Mouse (Mus musculus) cortical plate, adult 2 months (tissue): ENCODE results near the gene Plekhg6. TPM values are rescaled to one million over a fixed set of nuclear protein-coding genes. Genes with fewer than 3 reads are reported as not detected.

Source experiments
- H3K27ac ChIP-seq: fragments of 200-500 bp; 2 replicates; pipeline ENCODE4 v1.5.1; 2012; ENCODE audit warnings: low read length, control low read depth, inconsistent platforms; ENCODE audit not compliant: insufficient read depth
- H3K4me1 ChIP-seq: fragments of 200-500 bp; 2 replicates; pipeline ENCODE4 v1.6.1; 2011; ENCODE audit warnings: low read length; ENCODE audit not compliant: control insufficient read depth, insufficient read depth
- H3K4me3 ChIP-seq: fragments of 200-500 bp; 2 replicates; pipeline ENCODE4 v1.5.1; 2011; ENCODE audit warnings: mild to moderate bottlenecking, low read length, control low read depth; ENCODE audit not compliant: insufficient read depth
- CTCF ChIP-seq: fragments of 200-500 bp; IDR thresholded peaks from 2 replicates; pipeline ENCODE4 v1.5.1; 2011; ENCODE audit warnings: mild to moderate bottlenecking, control low read depth, low read length; ENCODE audit not compliant: insufficient read depth; ENCODE audit errors: extremely low read depth
- POLR2A ChIP-seq: fragments of 200-500 bp; IDR thresholded peaks from 2 replicates; pipeline ENCODE4 v1.6.1; 2011; ENCODE audit warnings: mild to moderate bottlenecking, low read length, control low read depth; ENCODE audit not compliant: insufficient read depth; ENCODE audit errors: extremely low read depth
- polyA plus RNA-seq: library from polyadenylated mRNA; depleted of rRNA; stranded (reverse); fragments of >200 nt; gene quantifications from 2 replicates; pipeline ENCODE4 v1.2.3, GENCODE M21; 2012; rRNA removed

Gene Plekhg6
- polyA plus RNA-seq: 0.11 and 0.23 TPM in 2 replicates

DNA sequence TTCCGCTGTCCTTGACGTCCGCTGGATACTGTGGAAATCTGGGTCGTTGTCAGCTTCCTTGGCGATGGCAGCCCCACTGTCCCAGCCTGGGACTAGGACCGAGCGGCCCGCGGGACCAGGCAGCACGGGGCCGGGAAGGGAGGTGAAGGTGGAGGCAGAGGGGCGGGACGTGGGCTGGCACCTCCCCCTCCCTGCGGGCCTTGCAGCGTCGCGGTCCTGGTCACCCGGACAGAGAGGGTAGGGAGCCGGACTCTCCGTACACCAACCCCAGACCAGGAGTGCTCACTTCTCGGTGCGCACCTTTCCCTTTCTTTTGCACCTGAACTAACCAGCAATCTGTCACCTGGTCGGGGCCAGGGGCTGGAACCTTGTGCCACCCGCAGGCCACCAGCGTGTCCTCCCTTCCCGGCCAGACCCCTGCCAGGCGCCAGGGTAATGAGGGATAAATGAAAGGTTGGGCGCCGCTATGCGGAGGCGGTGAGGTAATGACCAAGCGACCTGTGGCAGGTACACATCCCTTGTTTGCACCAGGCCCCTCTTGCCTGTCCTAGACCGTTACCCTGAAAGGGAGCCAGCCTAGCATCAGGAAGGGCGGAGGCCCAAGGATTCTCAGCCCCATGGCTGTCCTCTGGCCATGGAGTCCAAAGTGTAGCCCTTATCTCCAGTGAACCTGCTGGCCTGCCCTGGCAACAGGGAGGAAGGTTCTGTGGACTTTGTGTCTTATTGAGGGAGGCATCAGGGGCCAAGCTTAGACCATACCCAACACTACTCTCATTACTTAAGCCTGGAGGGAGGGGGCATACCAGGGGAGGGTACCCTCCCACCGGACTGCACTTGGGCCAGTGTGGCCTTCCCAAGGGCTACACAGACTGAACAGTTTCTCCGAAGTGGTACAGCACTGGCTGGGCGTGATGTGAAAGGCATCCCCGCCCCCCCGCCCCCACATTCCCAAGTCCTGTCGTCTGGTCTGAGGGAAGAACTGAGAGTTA lies at the start of gene Plekhg6:
Gene Plekhg6, minus strand, starts transcription at position 422 of the 989 bp plus-strand sequence.
- H3K4me3 ChIP-seq: no peak within 1 kb of the TSS
- no peak for TF ChIP-seq POLR2A
- TF ChIP-seq CTCF: no peak
- no peaks in the 10 kb centered on the region for H3K4me1 ChIP-seq
- no peak within 1 kb of the TSS for H3K27ac ChIP-seq

DNA sequence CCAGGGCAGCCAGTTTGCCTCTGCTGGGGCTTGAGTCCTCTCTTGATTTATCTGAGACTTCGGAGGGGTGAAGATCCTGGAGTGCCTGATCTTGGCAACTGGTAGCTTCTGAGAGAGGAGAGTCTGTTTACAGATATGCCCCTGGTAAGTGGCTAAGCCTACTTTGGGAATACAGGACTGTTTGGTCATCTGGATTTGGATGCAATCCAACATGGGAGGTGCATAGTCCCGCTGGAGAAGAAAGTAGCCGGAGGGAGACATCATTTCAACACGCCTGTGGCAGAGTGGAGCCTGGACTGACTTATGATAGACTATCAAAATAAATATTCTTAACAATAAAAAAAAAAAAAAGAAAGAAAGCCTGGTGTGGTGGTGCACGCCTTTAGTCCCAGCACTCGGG lies 49.1 kb upstream of the Plekhg6 start:
- Histone ChIP-seq H3K4me3 (no peak overlapping the region), H3K27ac (no peak overlapping the region), H3K4me1 (peaks cover 2% of the 10 kb centered on the region; the same call in 1 of the 2 replicates)
- TF ChIP-seq CTCF: no peak
- no peak for TF ChIP-seq POLR2A

DNA sequence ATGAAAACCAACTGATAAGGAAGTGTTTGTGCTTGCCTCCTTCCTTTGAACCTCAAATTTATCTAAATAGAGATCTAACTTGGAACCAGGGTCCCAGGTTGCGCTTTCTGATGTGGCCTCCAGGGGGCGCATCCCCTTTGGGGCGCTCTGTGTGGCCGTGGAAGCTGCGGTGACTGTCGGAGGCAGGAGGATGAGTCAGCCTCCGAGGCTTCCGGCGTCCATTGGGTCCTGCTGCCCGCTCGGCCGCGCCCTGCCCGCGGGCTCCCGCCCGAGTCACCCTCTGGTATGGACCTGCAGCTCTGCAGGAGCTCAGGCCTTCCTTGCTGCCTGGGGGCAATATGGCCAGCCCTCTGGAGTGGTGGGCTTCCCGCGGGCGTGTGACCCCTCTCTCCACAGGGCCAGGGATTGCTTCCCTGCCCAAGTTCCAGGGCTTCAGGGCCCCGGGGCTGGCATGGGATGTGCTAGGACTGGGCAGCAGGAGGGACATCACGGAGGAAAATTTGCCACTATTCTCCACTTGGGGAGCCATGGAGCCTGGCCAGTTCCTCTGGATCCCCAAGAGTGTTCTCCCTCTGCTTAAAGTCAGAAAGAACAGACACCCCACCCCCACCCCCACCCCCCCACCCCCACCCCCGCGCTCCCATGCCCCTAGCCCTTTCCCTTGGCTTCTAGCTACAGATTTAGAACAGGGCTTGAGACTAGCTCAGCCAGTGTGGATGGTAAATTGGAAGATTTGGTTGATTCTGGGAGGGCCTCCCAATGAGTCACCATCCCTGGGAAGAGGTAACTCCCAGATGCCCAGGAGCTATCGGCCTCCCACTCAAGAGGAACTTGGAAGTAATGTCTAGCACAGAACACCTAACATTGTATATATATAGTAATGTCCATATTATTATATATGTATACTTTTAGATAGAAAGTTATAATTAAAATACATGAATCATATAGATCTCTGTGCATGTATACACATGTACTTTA lies 46.1 kb upstream of the Plekhg6 start:
- no peak overlapping the region for H3K27ac ChIP-seq
- TF ChIP-seq POLR2A (no peak), CTCF (peak; percentile 71)
- H3K4me1 ChIP-seq: peaks cover 2% of the 10 kb centered on the region; the same call in 1 of the 2 replicates
- H3K4me3 ChIP-seq: 0 out of 2 replicates have a peak overlapping the region, but pooled peaks have one; percentile 8

DNA sequence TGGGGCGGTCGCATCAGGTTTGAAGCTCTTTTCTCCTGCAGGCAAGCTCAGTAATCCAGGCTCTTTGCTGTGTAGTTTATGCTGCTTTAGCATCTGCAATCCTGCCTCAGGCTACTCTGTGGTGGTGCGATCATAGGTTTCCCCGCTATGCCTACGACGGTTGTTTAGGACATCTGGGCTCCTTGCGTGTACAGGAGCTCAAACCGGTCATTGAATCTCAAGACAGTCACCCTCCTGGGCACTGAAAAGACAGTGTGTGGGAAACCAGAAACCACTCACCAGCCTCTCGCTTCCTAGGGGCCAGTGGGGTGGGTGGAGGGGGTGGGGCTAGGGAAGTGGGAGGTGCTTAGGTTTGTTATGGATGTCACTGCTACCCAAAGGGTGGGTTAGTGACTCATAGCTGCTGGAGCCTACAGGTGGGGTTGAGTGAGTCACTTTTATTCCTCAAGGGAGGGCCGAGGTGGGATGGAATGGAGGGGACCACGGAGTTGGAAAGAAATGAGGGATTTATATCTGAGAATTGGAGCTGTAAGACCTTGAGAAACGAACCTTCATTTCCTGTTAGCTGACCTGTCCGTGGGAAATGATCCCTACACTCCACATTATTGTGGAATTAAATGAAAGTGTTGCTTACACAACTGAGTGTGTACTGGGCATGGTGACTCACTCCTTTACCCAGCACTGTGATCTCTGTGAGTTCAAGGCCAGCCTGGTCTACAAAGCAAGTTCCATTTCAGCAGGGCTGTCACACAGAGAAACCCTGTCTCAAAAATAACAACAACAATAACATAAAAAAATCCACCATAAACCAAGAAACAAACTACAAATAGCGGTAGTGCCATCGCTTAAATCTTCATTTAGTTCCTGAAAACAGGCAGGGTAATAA lies 44.9 kb upstream of the Plekhg6 start:
- Histone ChIP-seq H3K4me3 (no peak overlapping the region), H3K27ac (no peak overlapping the region), H3K4me1 (peaks cover 2% of the 10 kb centered on the region; the same call in 1 of the 2 replicates)
- TF ChIP-seq CTCF (no peak), POLR2A (no peak)

DNA sequence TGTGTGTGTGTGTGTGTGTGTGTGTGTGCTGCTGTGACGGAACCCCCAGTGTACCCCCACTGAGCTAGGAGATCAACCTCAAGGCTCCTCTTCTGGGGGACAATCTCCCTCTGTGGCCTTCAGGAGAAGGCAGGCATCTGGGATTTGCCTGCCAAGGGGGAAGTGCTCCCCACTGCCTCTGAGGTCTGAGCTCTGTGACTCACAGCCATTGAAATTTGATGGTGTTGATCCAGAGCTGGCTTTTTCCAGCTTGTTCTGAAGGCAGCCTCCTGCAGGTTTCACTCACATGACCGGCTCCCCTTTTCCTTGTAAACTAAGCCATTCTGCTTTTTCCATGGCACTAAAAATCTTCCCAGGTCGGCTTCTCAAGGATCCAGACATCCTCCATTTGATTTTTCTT lies 43.6 kb upstream of the Plekhg6 start:
- H3K27ac ChIP-seq: no peak overlapping the region
- TF ChIP-seq CTCF (no peak), POLR2A (no peak)
- peaks cover 2% of the 10 kb centered on the region; the same call in 1 of the 2 replicates for H3K4me1 ChIP-seq
- no peak overlapping the region for H3K4me3 ChIP-seq

GRCm38 (mm10) chr6:125423507-125423906 lies 42.9 kb upstream of the Plekhg6 start:
- H3K4me3 ChIP-seq: no peak overlapping the region
- no peak overlapping the region for H3K27ac ChIP-seq
- H3K4me1 ChIP-seq: peaks cover 2% of the 10 kb centered on the region; the same call in 1 of the 2 replicates
- TF ChIP-seq POLR2A (no peak), CTCF (no peak)

GRCm38 (mm10) chr6:125423099-125423498 lies 42.5 kb upstream of the Plekhg6 start:
- TF ChIP-seq POLR2A: no peak
- TF ChIP-seq CTCF: no peak

GRCm38 (mm10) chr6:125422051-125422822 lies 41.6 kb upstream of the Plekhg6 start:
- TF ChIP-seq POLR2A: no peak
- TF ChIP-seq CTCF: no peak
- no peak overlapping the region for H3K4me3 ChIP-seq
- no peak overlapping the region for H3K27ac ChIP-seq
- no peaks in the 10 kb centered on the region for H3K4me1 ChIP-seq

More at GRCm38 (mm10) chr6:125423099-125423498, 42.5 kb upstream of the Plekhg6 start:
- Histone ChIP-seq H3K4me3 (no peak overlapping the region), H3K4me1 (peaks cover 2% of the 10 kb centered on the region; the same call in 1 of the 2 replicates), H3K27ac (no peak overlapping the region)
